Mouse (Mus musculus) limb, embryonic 15.5 days (tissue): ENCODE measurements at regions not wholly inside any gene's neighbourhood (a gene's known extent, or its start where the extent isn't known, plus 50 kb on each side); places are given as distances from the start of the nearest gene placed in this dataset.
"Not testable (repeated sequence)": the region's sequence is repeated elsewhere in the genome, so short reads cannot be mapped to it uniquely, and the experiment has no call there.

Experiments
- ATAC-seq: fragments of 200-750 bp; cut with Nextera tagmentation; 2 replicates; pipeline ENCODE4 v1.8.0; 2017; ENCODE audit warnings: low read depth, moderate TSS enrichment; ENCODE audit not compliant: insufficient number of reproducible peaks, low FRiP score, low TSS enrichment
- H3K27ac ChIP-seq: fragments of 300-500 bp; sonication (generic); 2 replicates; pipeline ENCODE4 v1.5.1; 2015; ENCODE audit warnings: moderate library complexity, mild to moderate bottlenecking, inconsistent platforms
- H3K27me3 ChIP-seq: fragments of 300-500 bp; sonication (generic); 2 replicates; pipeline ENCODE4 v1.6.1; 2015; ENCODE audit warnings: inconsistent platforms
- H3K36me3 ChIP-seq: fragments of 300-500 bp; sonication (generic); 2 replicates; pipeline ENCODE4 v1.6.1; 2015; ENCODE audit warnings: inconsistent platforms
- H3K4me1 ChIP-seq: fragments of 300-500 bp; sonication (generic); 2 replicates; pipeline ENCODE4 v1.6.1; 2015; ENCODE audit warnings: inconsistent platforms
- H3K4me2 ChIP-seq: fragments of 300-500 bp; sonication (generic); 2 replicates; pipeline ENCODE4 v1.6.1; 2015; ENCODE audit warnings: mild to moderate bottlenecking, inconsistent platforms
- H3K4me3 ChIP-seq: fragments of 300-500 bp; sonication (generic); 2 replicates; pipeline ENCODE4 v1.5.1; 2015; ENCODE audit warnings: mild to moderate bottlenecking, inconsistent platforms
- H3K9ac ChIP-seq: fragments of 300-500 bp; sonication (generic); 2 replicates; pipeline ENCODE4 v1.6.1; 2015; ENCODE audit warnings: inconsistent platforms
- H3K9me3 ChIP-seq: fragments of 300-500 bp; sonication (generic); 2 replicates; pipeline ENCODE4 v1.6.1; 2016; ENCODE audit warnings: inconsistent platforms
- WGBS: fragments of 180-500 bp; shearing (Covaris S2); methylation state at CpG from one replicate; pipeline ENCODE4 v1.1.7; 2015; 5-methylcytosine and 5-hydroxymethylcytosine counted together

- Histone ChIP-seq H3K27ac (no peak overlapping the region), H3K4me2 (no peak overlapping the region), H3K4me1 (peaks cover 3% of the 10 kb centered on the region; the same call in 1 of the 2 replicates), H3K4me3 (no peak overlapping the region), H3K36me3 (no peaks in the 10 kb centered on the region), H3K27me3 (no peaks in the 10 kb centered on the region), H3K9me3 (no peaks in the 10 kb centered on the region), H3K9ac (no peak overlapping the region)
- no peak for ATAC-seq
- 3% methylated on average over 4 of the region's 4 CpGs for WGBS
Measured at GRCm38 (mm10) chr3:98968811-98969210, 75.8 kb upstream of the Hao2 start.

DNA sequence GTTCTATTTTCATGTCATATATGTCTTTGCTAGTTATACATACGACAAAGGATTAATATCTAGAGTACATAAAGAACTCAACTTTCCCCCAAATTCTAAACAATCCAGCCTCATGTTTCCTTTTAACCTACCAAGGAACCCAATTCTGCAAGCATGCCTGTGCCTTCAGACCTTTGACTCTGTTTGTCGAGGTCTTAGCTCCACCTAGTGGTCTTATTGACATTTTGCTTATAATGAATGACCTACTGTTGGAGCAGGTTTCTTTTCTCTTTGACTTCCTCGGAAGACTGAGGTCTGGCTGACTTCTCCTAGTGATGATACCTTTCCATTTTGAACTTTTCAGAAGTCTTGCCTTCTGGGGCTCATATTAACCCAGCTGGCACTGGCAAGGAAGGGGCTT, 82.7 kb upstream of the Hao2 start:
- Histone ChIP-seq H3K36me3 (no peaks in the 10 kb centered on the region), H3K27ac (no peak overlapping the region), H3K4me1 (no peaks in the 10 kb centered on the region), H3K4me3 (no peak overlapping the region), H3K9ac (no peak overlapping the region), H3K9me3 (no peaks in the 10 kb centered on the region), H3K27me3 (no peaks in the 10 kb centered on the region), H3K4me2 (no peak overlapping the region)
- ATAC-seq: no peak
- 5% methylated on average over 3 of the region's 3 CpGs for WGBS

DNA sequence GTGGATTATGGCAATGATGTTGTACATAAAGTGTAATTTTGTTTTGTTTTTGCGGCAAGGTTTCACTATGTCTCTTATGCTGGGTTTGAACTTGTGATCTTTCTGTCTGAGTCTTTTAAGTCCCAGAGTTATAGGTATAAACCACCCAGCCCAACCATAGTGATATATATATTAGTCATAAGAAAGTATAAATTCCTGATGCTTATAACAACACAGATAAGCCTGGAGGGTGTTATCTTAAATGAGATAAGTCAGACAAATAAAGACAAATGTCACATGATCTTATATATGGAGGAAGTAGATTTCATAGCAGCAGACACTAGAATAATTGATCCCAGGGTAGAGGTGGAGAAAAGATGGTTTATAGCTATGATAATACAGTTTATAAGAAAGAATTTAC, 89.7 kb upstream of the Hao2 start:
- Histone ChIP-seq H3K27ac (no peak overlapping the region), H3K9ac (no peak overlapping the region), H3K4me2 (no peak overlapping the region), H3K4me3 (no peak overlapping the region), H3K27me3 (no peaks in the 10 kb centered on the region), H3K4me1 (no peaks in the 10 kb centered on the region), H3K9me3 (no peaks in the 10 kb centered on the region), H3K36me3 (no peaks in the 10 kb centered on the region)
- WGBS: 83% methylated on average over 1 of the region's 1 CpGs
- no peak for ATAC-seq

DNA sequence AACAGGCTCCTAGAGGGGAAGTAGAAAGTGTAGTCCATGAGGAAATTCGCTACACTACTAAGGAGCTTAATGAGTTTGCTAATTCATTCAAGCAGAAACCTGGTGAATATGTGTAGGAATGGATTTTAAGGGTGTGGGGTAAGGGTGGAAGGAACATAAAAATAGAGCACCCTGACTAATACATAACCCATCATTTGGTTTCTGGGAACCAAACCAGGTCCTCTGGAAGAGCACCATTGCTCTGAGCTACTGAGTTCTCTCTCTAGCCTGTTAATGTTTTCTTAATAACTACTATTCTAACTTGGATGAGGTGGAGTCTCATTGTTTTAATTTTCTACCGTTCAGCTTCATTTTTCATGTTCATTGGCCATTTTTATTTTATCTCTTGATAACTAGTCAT, 94.2 kb upstream of the Hao2 start:
- ATAC-seq: not testable (repeated sequence)

GRCm38 (mm10) chr3:98990801-98991200, 97.8 kb upstream of the Hao2 start:
- Histone ChIP-seq H3K4me1 (peaks cover 12% of the 10 kb centered on the region), H3K4me2 (peak overlapping the region; percentile 22), H3K36me3 (no peaks in the 10 kb centered on the region), H3K27me3 (no peaks in the 10 kb centered on the region), H3K4me3 (no peak overlapping the region), H3K27ac (peak overlapping the region; percentile 86), H3K9ac (no peak overlapping the region), H3K9me3 (no peaks in the 10 kb centered on the region)
- peak; percentile 92 for ATAC-seq
- WGBS: 8% methylated on average over 10 of the region's 10 CpGs

More for the DNA sequence above, 94.2 kb upstream of the Hao2 start:
- not testable (repeated sequence) for H3K9ac ChIP-seq, H3K27ac ChIP-seq, H3K9me3 ChIP-seq, H3K4me3 ChIP-seq, H3K36me3 ChIP-seq, H3K4me2 ChIP-seq, H3K27me3 ChIP-seq
- WGBS: 68% methylated on average over 2 of the region's 2 CpGs
- H3K4me1 ChIP-seq: peaks cover 12% of the 10 kb centered on the region

DNA sequence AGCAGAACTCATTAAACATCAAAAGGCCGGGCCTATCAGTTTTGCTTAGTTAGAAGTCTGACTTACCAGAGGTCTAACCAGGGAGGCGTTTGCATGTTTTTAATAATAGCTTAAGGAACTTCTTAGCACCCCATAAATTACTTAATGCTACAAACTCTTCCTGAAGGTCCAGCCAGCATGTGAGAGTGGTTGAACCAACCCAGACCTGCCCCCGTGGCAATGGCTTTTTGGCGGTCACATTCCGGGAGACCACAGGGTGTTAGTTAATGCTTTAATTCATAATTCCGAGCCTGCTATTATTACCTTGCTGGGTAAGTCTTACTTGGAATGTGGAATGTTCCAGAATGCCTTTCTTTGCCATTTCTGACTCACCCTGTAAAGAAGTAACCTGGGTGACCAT, 98.2 kb upstream of the Hao2 start:
- peak; percentile 76; the same call in 1 of the 2 replicates for ATAC-seq
- Histone ChIP-seq H3K4me2 (peak overlapping the region; percentile 22), H3K4me1 (peaks cover 12% of the 10 kb centered on the region), H3K9me3 (no peaks in the 10 kb centered on the region), H3K27ac (peak overlapping the region; percentile 70), H3K9ac (no peak overlapping the region), H3K4me3 (no peak overlapping the region), H3K27me3 (no peaks in the 10 kb centered on the region), H3K36me3 (no peaks in the 10 kb centered on the region)
- WGBS: 20% methylated on average over 6 of the region's 6 CpGs

DNA sequence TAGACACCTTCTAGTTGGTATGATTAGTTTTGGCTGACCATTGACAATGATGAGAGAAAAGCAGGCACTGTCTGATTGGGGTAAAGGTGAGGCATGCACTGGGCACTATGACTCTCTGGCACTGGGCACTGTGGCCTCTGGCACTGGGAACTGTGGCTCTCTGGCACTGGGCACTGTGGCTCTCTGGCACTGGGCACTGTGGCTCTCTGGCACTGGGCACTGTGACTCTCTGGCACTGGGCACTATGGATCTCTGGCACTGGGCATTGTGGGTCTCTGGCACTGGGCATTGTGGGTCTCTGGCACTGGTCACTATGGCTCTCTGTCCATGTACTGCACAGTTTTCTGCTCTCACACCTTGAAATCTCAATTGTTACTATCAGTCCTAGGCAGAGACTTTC, 101.0 kb upstream of the Hao2 start:
- Histone ChIP-seq H3K9ac (no peak overlapping the region), H3K4me2 (no peak overlapping the region), H3K4me1 (peaks cover 12% of the 10 kb centered on the region), H3K9me3 (no peaks in the 10 kb centered on the region), H3K27ac (no peak overlapping the region), H3K27me3 (no peaks in the 10 kb centered on the region), H3K36me3 (no peaks in the 10 kb centered on the region), H3K4me3 (no peak overlapping the region)
- ATAC-seq: no peak

GRCm38 (mm10) chr3:99030636-99031035, 110.2 kb upstream of the Wars2 start:
- ATAC-seq: no peak
- WGBS: 5% methylated on average over 1 of the region's 1 CpGs
- Histone ChIP-seq H3K27me3 (no peaks in the 10 kb centered on the region), H3K9ac (no peak overlapping the region), H3K4me1 (no peaks in the 10 kb centered on the region), H3K27ac (no peak overlapping the region), H3K9me3 (no peaks in the 10 kb centered on the region), H3K36me3 (no peaks in the 10 kb centered on the region), H3K4me2 (no peak overlapping the region), H3K4me3 (no peak overlapping the region)

DNA sequence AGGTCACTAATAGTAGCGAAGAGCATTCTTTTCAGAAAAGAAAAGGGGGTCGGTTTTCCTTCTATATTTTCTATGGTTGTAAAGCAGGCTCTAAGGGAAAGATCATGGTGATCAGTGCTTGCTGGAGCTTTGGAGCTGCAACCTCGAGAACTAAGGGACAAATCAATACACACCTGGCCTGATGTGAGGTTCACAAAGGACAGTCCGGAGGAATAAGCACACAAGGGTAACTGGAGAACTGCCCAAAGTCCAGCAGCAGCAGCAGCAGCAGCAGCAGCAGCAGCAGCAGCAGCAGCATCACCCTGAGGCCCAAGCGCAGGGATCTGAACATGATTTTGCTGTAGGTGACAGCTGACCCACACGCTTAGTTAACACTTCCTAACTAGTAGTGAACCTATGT, 94.7 kb upstream of the Wars2 start:
- Histone ChIP-seq H3K27me3 (no peaks in the 10 kb centered on the region), H3K4me3 (no peak overlapping the region), H3K9ac (no peak overlapping the region), H3K4me1 (peaks cover 5% of the 10 kb centered on the region), H3K27ac (0 out of 2 replicates have a peak overlapping the region, but pooled peaks have one; percentile 38), H3K36me3 (no peaks in the 10 kb centered on the region), H3K9me3 (no peaks in the 10 kb centered on the region), H3K4me2 (no peak overlapping the region)
- WGBS: 54% methylated on average over 6 of the region's 6 CpGs
- ATAC-seq: no peak

- no peak overlapping the region for H3K9ac ChIP-seq
- H3K27ac ChIP-seq: no peak overlapping the region
- H3K36me3 ChIP-seq: no peaks in the 10 kb centered on the region
- H3K27me3 ChIP-seq: no peaks in the 10 kb centered on the region
- H3K4me2 ChIP-seq: no peak overlapping the region
- no peaks in the 10 kb centered on the region for H3K9me3 ChIP-seq
- H3K4me1 ChIP-seq: peaks cover 5% of the 10 kb centered on the region
- ATAC-seq: no peak
- no peak overlapping the region for H3K4me3 ChIP-seq
- WGBS: 38% methylated on average over 5 of the region's 5 CpGs
Measured at GRCm38 (mm10) chr3:99047156-99047555, 93.7 kb upstream of the Wars2 start.

GRCm38 (mm10) chr3:99049305-99049704, 91.6 kb upstream of the Wars2 start:
- Histone ChIP-seq H3K27ac (no peak overlapping the region), H3K4me1 (peaks cover 5% of the 10 kb centered on the region), H3K27me3 (no peaks in the 10 kb centered on the region), H3K4me3 (no peak overlapping the region), H3K4me2 (no peak overlapping the region), H3K36me3 (no peaks in the 10 kb centered on the region), H3K9me3 (no peaks in the 10 kb centered on the region), H3K9ac (no peak overlapping the region)
- ATAC-seq: no peak
- 60% methylated on average over 2 of the region's 2 CpGs for WGBS

DNA sequence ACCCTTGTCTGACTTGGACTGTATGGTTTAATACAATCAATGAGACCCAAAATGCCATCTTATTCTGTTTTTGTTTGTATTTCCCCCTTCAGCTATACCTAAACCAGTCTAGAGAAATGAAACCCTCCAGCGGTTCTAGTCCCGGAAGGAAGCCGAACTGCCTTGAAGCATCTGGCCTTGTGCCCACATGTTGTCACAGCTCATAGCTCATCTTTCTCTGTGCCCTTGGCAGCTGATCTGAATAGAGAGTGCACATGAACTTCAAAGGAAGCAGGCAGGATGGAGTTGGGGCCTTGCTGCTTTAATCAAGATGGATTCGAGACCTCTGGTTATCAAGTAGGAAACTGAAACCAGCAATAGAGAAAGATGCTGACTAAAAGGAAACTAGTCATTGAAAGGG, 88.7 kb upstream of the Wars2 start:
- ATAC-seq: no peak
- Histone ChIP-seq H3K36me3 (no peaks in the 10 kb centered on the region), H3K27me3 (no peaks in the 10 kb centered on the region), H3K4me2 (no peak overlapping the region), H3K9ac (no peak overlapping the region), H3K9me3 (no peaks in the 10 kb centered on the region), H3K4me1 (0 out of 2 replicates have a peak, but pooled peaks cover 1% of the 10 kb centered on the region), H3K4me3 (no peak overlapping the region), H3K27ac (no peak overlapping the region)
- 63% methylated on average over 4 of the region's 4 CpGs for WGBS

- H3K36me3 ChIP-seq: no peaks in the 10 kb centered on the region
- no peak overlapping the region for H3K9ac ChIP-seq
- no peaks in the 10 kb centered on the region for H3K9me3 ChIP-seq
- no peaks in the 10 kb centered on the region for H3K27me3 ChIP-seq
- no peak overlapping the region for H3K4me3 ChIP-seq
- no peak overlapping the region for H3K27ac ChIP-seq
- H3K4me2 ChIP-seq: no peak overlapping the region
- 83% methylated on average over 3 of the region's 3 CpGs for WGBS
- H3K4me1 ChIP-seq: no peaks in the 10 kb centered on the region
- no peak for ATAC-seq
Measured at GRCm38 (mm10) chr3:99067168-99067567, 73.7 kb upstream of the Wars2 start.
